In the genomic region with DNA sequence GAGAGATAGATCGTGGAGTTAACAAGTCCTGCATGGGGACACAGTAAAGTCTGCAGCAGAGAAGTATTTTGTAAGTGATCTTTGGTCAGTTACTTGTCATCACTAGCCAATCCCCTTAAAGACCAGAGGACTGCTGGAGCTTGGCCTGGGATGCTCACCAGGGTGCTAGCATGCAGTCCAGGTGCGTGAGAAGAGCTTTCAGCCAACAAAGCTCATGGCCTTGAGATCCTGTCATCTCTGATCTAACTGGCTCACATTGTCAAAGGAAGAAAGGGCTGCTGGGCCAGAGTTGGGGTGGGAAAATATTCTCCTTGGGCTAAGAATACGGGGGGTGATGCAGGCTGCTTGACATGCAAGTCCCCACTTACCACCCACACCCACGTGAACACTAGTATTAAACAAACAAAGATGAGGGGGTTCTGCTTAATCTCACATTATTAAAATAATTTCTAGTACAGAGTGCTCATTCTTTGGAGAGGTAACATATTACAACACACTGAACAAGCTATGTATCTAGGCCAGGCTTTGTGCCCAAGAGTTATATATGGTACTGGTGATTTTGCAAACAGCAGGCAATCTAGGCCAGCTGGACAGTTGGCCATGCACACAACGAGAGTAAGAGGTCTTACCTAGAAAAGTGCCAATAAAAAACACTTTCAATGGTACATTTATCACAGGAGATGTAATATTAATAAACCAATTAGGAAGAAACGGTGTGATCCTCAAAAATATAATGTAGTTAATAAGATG, we compare ENCODE assay signal across 25 mouse cellular contexts. TPM values are rescaled to one million over a fixed set of nuclear protein-coding genes. Genes with fewer than 3 reads are reported as not detected.
DNase-seq lines count a peak whose midpoint lies in the region; TF ChIP-seq lines count a peak whose summit lies in the region.
"Had no signal": no experiment of that assay in that cellular context is flagged by ENCODE, and none has a peak within 500 bp of the region (broad histone marks: within the 10 kb centered on the region; RNA-seq: fewer than 3 reads in every experiment).

No protein-coding gene starts in this region.

- intact Hi-C loops in left cerebral cortex, adult 2 months (cut with DNase I), result no loop called here
- intact Hi-C loops in left cerebral cortex, postnatal 14 days (cut with DNase I), result loop anchor here (5.0 kb wide), 1 partner anchor 56 kb away; no protein-coding TSS in a partner anchor
- intact Hi-C loops in left cerebral cortex, postnatal 4 days (cut with DNase I), result loop anchor here (5.0 kb wide), 1 partner anchor 66 kb away; no protein-coding TSS in a partner anchor

- peak; percentile 58 to 77 for DNase-seq in cerebellum, adult 18-20 months
- DNase-seq in cerebellum, postnatal 4 days (ENCODE audit: low spot score in 2 of 2), result no peak
- no peak for DNase-seq in left cerebral cortex, adult 2 months (ENCODE audit: extremely low spot score in 1 of 2, low spot score in 2 of 2)
- no peak for DNase-seq in left cerebral cortex, postnatal 14 days (ENCODE audit: low spot score in 2 of 2)
- DNase-seq in cerebellum, postnatal 10 days, result peak; percentile 43 to 53
- no peak for DNase-seq in spleen, adult 18-20 months
- DNase-seq in left cerebral cortex, postnatal 4 days, result no peak
- DNase-seq: adrenal gland, postnatal 10 days; forebrain, postnatal 0 days; kidney, adult 2 months; kidney, postnatal 4 days; lung, embryonic 14.5 days; right cerebral cortex, postnatal 4 days; thymus, adult 2 months; thymus, postnatal 36 days had no signal

- no peak for TF ChIP-seq CTCF in left cerebral cortex, adult 2 months (IDR thresholded peaks at IDR 0.05)

- H3K4me3 ChIP-seq in left cerebral cortex, adult 2 months, result no peak overlapping the region
- H3K4me3 ChIP-seq: embryonic facial prominence, embryonic 10.5 days; embryonic facial prominence, embryonic 15.5 days; forebrain, embryonic 12.5 days; heart, embryonic 10.5 days; heart, embryonic 15.5 days; intestine, embryonic 15.5 days; limb, embryonic 12.5 days; liver, embryonic 15.5 days; myocyte; neural tube, embryonic 13.5 days had no signal

- peak overlapping the region; percentile 32; the same call in 1 of the 2 replicates for H3K27ac ChIP-seq in left cerebral cortex, adult 2 months
- H3K27ac ChIP-seq: embryonic facial prominence, embryonic 10.5 days; embryonic facial prominence, embryonic 15.5 days; forebrain, embryonic 12.5 days; heart, embryonic 10.5 days; heart, embryonic 15.5 days; intestine, embryonic 15.5 days; limb, embryonic 12.5 days; liver, embryonic 15.5 days; neural tube, embryonic 13.5 days had no signal

RNA-seq across cellular contexts. Expression of gene Tmem41b, which starts 10.6 kb away (rescaled TPM):
- total RNA-seq in left cerebral cortex, adult 2 months (2021), result 10 to 100 TPM; 44.7 to 49.9 TPM
- total RNA-seq in left cerebral cortex, postnatal 14 days (2021), result 10 to 100 TPM; 54.7 to 55.1 TPM
- 10 to 100 TPM; 46.2 to 48.3 TPM for total RNA-seq in left cerebral cortex, postnatal 4 days (2021)

RNA-seq across cellular contexts. Expression of gene Dennd5a, which starts 15.9 kb away (rescaled TPM):
- total RNA-seq in left cerebral cortex, adult 2 months (2021), result 100 to 1,000 TPM; 214 to 225 TPM
- total RNA-seq in left cerebral cortex, postnatal 14 days (2021), result 100 to 1,000 TPM; 182 to 186 TPM
- total RNA-seq in left cerebral cortex, postnatal 4 days (2021), result 100 to 1,000 TPM; 123 to 135 TPM

RNA-seq across cellular contexts. Expression of gene Ipo7, which starts 41.9 kb away (rescaled TPM):
- total RNA-seq in left cerebral cortex, adult 2 months (2021), result 100 to 1,000 TPM in 1 of 2 experiments, 10 to 100 TPM in 1; 97.9 to 105 TPM
- 10 to 100 TPM; 90.1 to 91.0 TPM for total RNA-seq in left cerebral cortex, postnatal 14 days (2021)
- total RNA-seq in left cerebral cortex, postnatal 4 days (2021), result 100 to 1,000 TPM in 1 of 2 experiments, 10 to 100 TPM in 1; 97.1 to 104 TPM

Comparison
In these comparisons a context has a peak if more than half of its experiments do, and no peak if none do; other contexts are left out.
1. DNase-seq: peak in cerebellum, adult 18-20 months (2 of 2) and cerebellum, postnatal 10 days (2 of 2); none in cerebellum, postnatal 4 days (0 of 2), left cerebral cortex, adult 2 months (0 of 2), left cerebral cortex, postnatal 14 days (0 of 2), spleen, adult 18-20 months (0 of 2) and left cerebral cortex, postnatal 4 days (single experiment).